Mouse (Mus musculus) adrenal gland (tissue): ENCODE data around the gene Unc119b.
"Not testable (repeated sequence)": the region's sequence is repeated elsewhere in the genome, so short reads cannot be mapped to it uniquely, and the experiment has no call there.

Experiments used
- intact Hi-C: fragments of 180-260 bp; cut with DNase I; formaldehyde crosslinking; loops from one replicate; pipeline ENCODE4 v1.15.1; 2025

The Unc119b gene

GRCm38 (mm10) chr5:115139124-115139523, 4.3 kb upstream of the Unc119b start:
- intact Hi-C loops = no loop called here

GRCm38 (mm10) chr5:115133358-115134066, 1.3 kb downstream of the Unc119b start:
- intact Hi-C loops = no loop called here

GRCm38 (mm10) chr5:115132465-115132864, 2.3 kb downstream of the Unc119b start:
- intact Hi-C loops = no loop called here

GRCm38 (mm10) chr5:115129328-115129727, 5.4 kb downstream of the Unc119b start:
- intact Hi-C loops = loop anchor here (5.0 kb wide), 2 partner anchors 33 to 103 kb away; no protein-coding TSS in a partner anchor

- intact Hi-C loops = loop anchor here (5.0 kb wide), 2 partner anchors 35 to 105 kb away; no protein-coding TSS in a partner anchor
Observed at GRCm38 (mm10) chr5:115127421-115128179, 7.2 kb downstream of the Unc119b start.

- intact Hi-C loops = loop anchor here (5.0 kb wide), 2 partner anchors 36 to 106 kb away; no protein-coding TSS in a partner anchor
Observed at GRCm38 (mm10) chr5:115126578-115127312, 8.0 kb downstream of the Unc119b start.

- intact Hi-C loops = loop anchor here (5.0 kb wide), 2 partner anchors 37 to 107 kb away; no protein-coding TSS in a partner anchor
Observed at GRCm38 (mm10) chr5:115125211-115125871, 9.4 kb downstream of the Unc119b start.

GRCm38 (mm10) chr5:115124690-115125089, 10.1 kb downstream of the Unc119b start:
- intact Hi-C loops = loop anchor here (5.0 kb wide), 2 partner anchors 38 to 108 kb away; no protein-coding TSS in a partner anchor

GRCm38 (mm10) chr5:115120978-115121377, 13.8 kb downstream of the Unc119b start:
- intact Hi-C loops = no loop called here

- intact Hi-C loops = no loop called here
Observed at GRCm38 (mm10) chr5:115118961-115119570, 15.7 kb downstream of the Unc119b start, which contains the start of gene Acads. Gene Acads (minus strand): TSS chr5:115119346.

- intact Hi-C loops = no loop called here
Observed at GRCm38 (mm10) chr5:115117467-115117866, 17.3 kb downstream of the Unc119b start.

- intact Hi-C loops = no loop called here
Observed at GRCm38 (mm10) chr5:115116426-115116825, 18.3 kb downstream of the Unc119b start.

- intact Hi-C loops = no loop called here
Observed at GRCm38 (mm10) chr5:115114501-115114900, 20.3 kb downstream of the Unc119b start.

- intact Hi-C loops = no loop called here
Observed at GRCm38 (mm10) chr5:115113244-115113643, 21.5 kb downstream of the Unc119b start.

- intact Hi-C loops = no loop called here
Observed at GRCm38 (mm10) chr5:115111156-115111555, 23.6 kb downstream of the Unc119b start.

GRCm38 (mm10) chr5:115103253-115103652, 31.5 kb downstream of the Unc119b start:
- intact Hi-C loops = not testable (repeated sequence)

- intact Hi-C loops = no loop called here
Observed at GRCm38 (mm10) chr5:115102231-115102630, 32.5 kb downstream of the Unc119b start.

GRCm38 (mm10) chr5:115100473-115100872, 34.3 kb downstream of the Unc119b start:
- intact Hi-C loops = no loop called here

- intact Hi-C loops = no loop called here
Observed at GRCm38 (mm10) chr5:115099991-115100390, 34.8 kb downstream of the Unc119b start.

GRCm38 (mm10) chr5:115099530-115099929, 35.2 kb downstream of the Unc119b start:
- intact Hi-C loops = no loop called here
